Mouse (Mus musculus) cortical plate, adult 2 months (tissue): ENCODE measurements around the gene Gm10720.
"Not testable (repeated sequence)": the region's sequence is repeated elsewhere in the genome, so short reads cannot be mapped to it uniquely, and the experiment has no call there.

ENCODE experiments used
- CTCF ChIP-seq: fragments of 200-500 bp; IDR thresholded peaks from 2 replicates; pipeline ENCODE4 v1.5.1; 2011; ENCODE audit warnings: mild to moderate bottlenecking, control low read depth, low read length; ENCODE audit not compliant: insufficient read depth; ENCODE audit errors: extremely low read depth
- POLR2A ChIP-seq: fragments of 200-500 bp; IDR thresholded peaks from 2 replicates; pipeline ENCODE4 v1.6.1; 2011; ENCODE audit warnings: mild to moderate bottlenecking, low read length, control low read depth; ENCODE audit not compliant: insufficient read depth; ENCODE audit errors: extremely low read depth

GRCm38 (mm10) chr9:3027200-3027599 lies 11.7 kb downstream of the Gm10720 start:
- TF ChIP-seq CTCF, POLR2A: not testable (repeated sequence)
